Mouse (Mus musculus) MEL (cell line): ENCODE measurements at regions not wholly inside any gene's neighbourhood (a gene's known extent, or its start where the extent isn't known, plus 50 kb on each side); places are given as distances from the start of the nearest gene placed in this dataset.
A peak's percentile ranks its signal among the peaks of the same experiment; 100 is the strongest.

Experiments
- DNase-seq: peaks from one replicate; pipeline ENCODE4 v3.0.0; 2011; ENCODE audit warnings: low read depth, low spot score
- H3K27ac ChIP-seq: 2 replicates; pipeline ENCODE4 v1.5.1; 2012; ENCODE audit warnings: low read depth, mild to moderate bottlenecking, control low read depth, low read length, moderate library complexity; ENCODE audit not compliant: control insufficient read depth
- H3K27me3 ChIP-seq, 2 experiments: fragments of 150-350 bp in 1 of 2; sonication (generic) in 1 of 2; 2 replicates each; pipeline ENCODE4 v1.6.1; 2012; ENCODE audit warnings: low read length in 2 of 2, mild to moderate bottlenecking in 2 of 2, improper control_type of control experiment in 1 of 2, moderate library complexity in 1 of 2; ENCODE audit not compliant: insufficient read depth in 2 of 2, control insufficient read depth in 1 of 2
- H3K36me3 ChIP-seq, 2 experiments: 2 replicates each; pipeline ENCODE4 v1.6.1; 2012 to 2014; ENCODE audit warnings: low read length in 2 of 2, improper control_type of control experiment in 1 of 2, inconsistent platforms in 1 of 2, mild to moderate bottlenecking in 1 of 2; ENCODE audit not compliant: insufficient read depth in 2 of 2, control insufficient read depth in 1 of 2
- H3K4me1 ChIP-seq, 2 experiments: fragments of 150-350 bp in 1 of 2; sonication (generic) in 1 of 2; 2 replicates each; pipeline ENCODE4 v1.6.1; 2012; ENCODE audit warnings: low read length in 2 of 2, improper control_type of control experiment in 1 of 2, mild to moderate bottlenecking in 1 of 2; ENCODE audit not compliant: insufficient read depth in 2 of 2, control insufficient read depth in 1 of 2
- H3K4me3 ChIP-seq, 2 experiments: fragments of 150-350 bp in 1 of 2; sonication (generic) in 1 of 2; 2 replicates each; pipeline ENCODE4 v1.5.1; 2012; ENCODE audit warnings: low read depth in 2 of 2, low read length in 2 of 2, mild to moderate bottlenecking in 2 of 2, moderate library complexity in 2 of 2, control low read depth in 1 of 2, improper control_type of control experiment in 1 of 2; ENCODE audit not compliant: control insufficient read depth in 1 of 2, insufficient read depth in 1 of 2
- H3K79me2 ChIP-seq: 2 replicates; pipeline ENCODE4 v1.6.1; 2012; ENCODE audit warnings: mild to moderate bottlenecking, low read length, moderate library complexity; ENCODE audit not compliant: control insufficient read depth, poor library complexity, insufficient read depth
- H3K9ac ChIP-seq: 2 replicates; pipeline ENCODE4 v1.6.1; 2012; ENCODE audit warnings: low read depth, mild to moderate bottlenecking, control low read depth, low read length, moderate library complexity; ENCODE audit not compliant: control insufficient read depth, poor library complexity, severe bottlenecking
- H3K9me3 ChIP-seq: fragments of 150-350 bp; sonication (generic); replicated peaks from 2 replicates; pipeline ENCODE4 v1.6.1; 2012; ENCODE audit warnings: mild to moderate bottlenecking, low read length, improper control_type of control experiment, moderate library complexity; ENCODE audit not compliant: insufficient read depth
- CHD2 ChIP-seq: IDR thresholded peaks from 2 replicates; pipeline ENCODE4 v1.6.1; 2011; ENCODE audit warnings: low read length, improper control_type of control experiment
- EP300 ChIP-seq, 2 experiments: IDR thresholded peaks; 2 replicates each; pipeline ENCODE4 v1.6.1; 2011; ENCODE audit warnings: improper control_type of control experiment in 2 of 2, low read length in 2 of 2, low read depth in 1 of 2, mild to moderate bottlenecking in 1 of 2
- ETS1 ChIP-seq: IDR thresholded peaks from 2 replicates; pipeline ENCODE4 v1.6.1; 2012; ENCODE audit warnings: low read depth, mild to moderate bottlenecking, inconsistent platforms, low read length, improper control_type of control experiment, moderate library complexity
- GATA1 ChIP-seq: IDR thresholded peaks from 2 replicates; pipeline ENCODE4 v1.6.1; 2011; ENCODE audit warnings: low read depth, low read length, improper control_type of control experiment
- HCFC1 ChIP-seq: IDR thresholded peaks from 2 replicates; pipeline ENCODE4 v1.6.1; 2012; ENCODE audit warnings: low read depth, mild to moderate bottlenecking, inconsistent platforms, low read length, improper control_type of control experiment, moderate library complexity
- MAFK ChIP-seq: IDR thresholded peaks from 2 replicates; pipeline ENCODE4 v1.6.1; 2011; ENCODE audit warnings: low read depth, mild to moderate bottlenecking, low read length, improper control_type of control experiment, borderline replicate concordance
- MEF2A ChIP-seq: IDR thresholded peaks from 2 replicates; pipeline ENCODE4 v1.6.1; 2014; ENCODE audit warnings: low read depth, mild to moderate bottlenecking, inconsistent platforms, low read length, improper control_type of control experiment; ENCODE audit not compliant: poor library complexity, insufficient replicate concordance, severe bottlenecking; ENCODE audit errors: extremely low read depth
- MXI1 ChIP-seq: IDR thresholded peaks from 2 replicates; pipeline ENCODE4 v1.6.1; 2011; ENCODE audit warnings: mild to moderate bottlenecking, low read depth, low read length, improper control_type of control experiment
- NRF1 ChIP-seq: IDR thresholded peaks from 2 replicates; pipeline ENCODE4 v1.6.1; 2014; ENCODE audit warnings: low read depth, mild to moderate bottlenecking, inconsistent platforms, low read length, improper control_type of control experiment, moderate library complexity; ENCODE audit not compliant: poor library complexity, insufficient read depth, severe bottlenecking
- POLR2AphosphoS2 ChIP-seq: IDR thresholded peaks from 2 replicates; pipeline ENCODE4 v1.6.1; 2011; ENCODE audit warnings: low read length, improper control_type of control experiment
- RCOR1 ChIP-seq: IDR thresholded peaks from 2 replicates; pipeline ENCODE4 v1.6.1; 2012; ENCODE audit warnings: low read depth, mild to moderate bottlenecking, inconsistent platforms, low read length, improper control_type of control experiment
- SIN3A ChIP-seq: IDR thresholded peaks from 2 replicates; pipeline ENCODE4 v1.6.1; 2012; ENCODE audit warnings: low read length, improper control_type of control experiment, inconsistent platforms
- SMC3 ChIP-seq: IDR thresholded peaks from 2 replicates; pipeline ENCODE4 v1.6.1; 2011; ENCODE audit warnings: low read depth, low read length, improper control_type of control experiment
- USF2 ChIP-seq, 2 experiments: IDR thresholded peaks; 2 replicates each; pipeline ENCODE4 v1.6.1; 2011 to 2012; ENCODE audit warnings: improper control_type of control experiment in 2 of 2, low read length in 2 of 2, borderline replicate concordance in 1 of 2, inconsistent platforms in 1 of 2, low read depth in 1 of 2, mild to moderate bottlenecking in 1 of 2; ENCODE audit not compliant: insufficient read depth in 1 of 2
- ZMIZ1 ChIP-seq: IDR thresholded peaks from 2 replicates; pipeline ENCODE4 v1.6.1; 2012; ENCODE audit warnings: low read depth, mild to moderate bottlenecking, inconsistent platforms, low read length, improper control_type of control experiment, moderate library complexity

DNA sequence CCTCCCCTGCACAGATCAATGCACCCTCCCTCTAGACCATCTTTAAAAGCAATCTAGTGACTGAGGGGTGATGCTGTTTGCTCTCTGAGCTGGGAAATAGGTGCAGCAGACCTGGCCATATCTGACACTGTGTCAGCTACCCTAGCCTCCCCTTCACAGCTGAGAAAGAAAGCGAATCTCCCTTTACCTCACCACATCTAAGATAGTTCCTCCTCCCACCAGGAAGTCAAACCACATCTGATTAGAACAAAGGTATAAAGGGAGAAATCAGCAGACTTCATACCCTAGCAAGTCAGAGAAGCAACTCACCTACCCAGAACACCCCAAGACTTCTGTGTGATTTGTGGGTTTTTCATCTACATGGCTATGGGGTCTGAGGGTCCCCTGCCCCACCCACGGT is 175.6 kb upstream of the Cadm1 start:
- H3K9me3 ChIP-seq = no peaks in the 10 kb centered on the region
- peaks cover 0 to 8% of the 10 kb centered on the region in 2 experiments; a peak in 2 of 4 replicates for H3K36me3 ChIP-seq
- H3K4me3 ChIP-seq = no peak overlapping the region
- H3K79me2 ChIP-seq = no peaks in the 10 kb centered on the region
- peak; percentile 57 for TF ChIP-seq GATA1
- no peak for TF ChIP-seq POLR2AphosphoS2
- peak; percentile 63 for TF ChIP-seq RCOR1
- peak; percentile 50; the same call in 1 of the 2 replicates for TF ChIP-seq ETS1
- TF ChIP-seq MEF2A = no peak
- TF ChIP-seq EP300 (IDR thresholded peaks at IDR 0.05; ENCODE audit: low read depth in 1 of 2, low read length in 2 of 2) = peak in 1 of 2 experiments; percentile 22; a peak in 1 of 4 replicates
- H3K4me1 ChIP-seq = peaks cover 6 to 14% of the 10 kb centered on the region in 2 experiments
- peak; percentile 25 for DNase-seq
- no peak overlapping the region for H3K27ac ChIP-seq
- H3K27me3 ChIP-seq = no peaks in the 10 kb centered on the region
- no peak overlapping the region for H3K9ac ChIP-seq

DNA sequence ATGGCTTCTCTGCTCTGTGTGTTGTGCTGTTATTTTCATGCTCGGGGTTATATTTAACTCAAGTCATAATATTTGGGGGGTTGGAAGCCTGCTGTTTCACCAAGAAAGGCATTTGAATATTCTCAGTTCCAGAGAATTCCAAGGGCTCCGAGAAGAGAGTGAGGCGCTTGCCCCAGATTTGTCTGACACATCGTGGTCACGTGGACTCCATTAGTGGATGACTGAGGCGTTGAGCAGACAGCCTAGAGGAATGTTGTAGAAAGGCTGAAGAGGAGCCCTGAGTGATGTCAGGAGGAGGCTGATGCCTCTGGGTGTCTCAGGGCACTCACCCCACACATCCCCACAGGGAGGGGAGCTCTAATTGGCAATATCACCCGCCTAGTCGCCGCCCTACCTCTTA is 175.1 kb upstream of the Cadm1 start:
- Histone ChIP-seq H3K4me1 (peaks cover 6 to 14% of the 10 kb centered on the region in 2 experiments), H3K27me3 (no peaks in the 10 kb centered on the region), H3K79me2 (no peaks in the 10 kb centered on the region), H3K4me3 (no peak overlapping the region), H3K27ac (no peak overlapping the region), H3K9me3 (no peaks in the 10 kb centered on the region), H3K36me3 (peaks cover 0 to 8% of the 10 kb centered on the region in 2 experiments; a peak in 2 of 4 replicates), H3K9ac (no peak overlapping the region)
- no peak for DNase-seq
- TF ChIP-seq SIN3A = no peak
- TF ChIP-seq SMC3 = no peak
- TF ChIP-seq NRF1 = no peak
- no peak for TF ChIP-seq USF2 (IDR thresholded peaks at IDR 0.05; ENCODE audit: borderline replicate concordance in 1 of 2, insufficient read depth in 1 of 2, low read depth in 1 of 2, low read length in 2 of 2)
- TF ChIP-seq MAFK = no peak
- no peak for TF ChIP-seq HCFC1
- no peak for TF ChIP-seq CHD2
- no peak for TF ChIP-seq MXI1
- no peak for TF ChIP-seq ZMIZ1
